Mouse (Mus musculus): ENCODE data around the gene Fsip1. TPM values are rescaled to one million over a fixed set of nuclear protein-coding genes. Genes with fewer than 3 reads are reported as not detected.

Fsip1 gene
- total and polyA plus RNA-seq, 3 experiments = 0.17 to 0.49 (median 0.47) TPM

- Histone ChIP-seq H3K9me3 (replicated peaks; ENCODE audit: low read length) (no peaks in the 10 kb centered on the region), H3K4me1 (ENCODE audit: control insufficient read depth in 1 of 2, insufficient read depth in 2 of 2) (no peaks in the 10 kb centered on the region), H3K79me2 (replicated peaks; ENCODE audit: control insufficient read depth, extremely low read depth, insufficient read depth, poor library complexity, severe bottlenecking) (no peaks in the 10 kb centered on the region), H3K27me3 (replicated peaks) (no peaks in the 10 kb centered on the region), H3K4me3 (replicated peaks in 1 of 3; ENCODE audit: low read depth in 2 of 3, low read length in 2 of 3, poor library complexity in 1 of 3) (no peak overlapping the region), H3K9ac (ENCODE audit: insufficient read depth, low read depth) (no peak overlapping the region), H3K36me3 (replicated peaks in 1 of 2; ENCODE audit: control insufficient read depth in 1 of 2, insufficient read depth in 1 of 2, low read length in 1 of 2) (no peaks in the 10 kb centered on the region), H3K4me2 (ENCODE audit: insufficient read depth, low read depth, poor library complexity, severe bottlenecking) (no peak overlapping the region), H3K27ac (ENCODE audit: insufficient read depth, low read depth) (no peak overlapping the region)
- TF ChIP-seq MAX (IDR thresholded peaks at IDR 0.05; ENCODE audit: low read length) (no peak), EP300 (IDR thresholded peaks at IDR 0.05; ENCODE audit: low read length) (no peak), MYC (IDR thresholded peaks at IDR 0.05; ENCODE audit: low read depth, low read length) (no peak), MAZ (IDR thresholded peaks at IDR 0.05; ENCODE audit: low read depth, low read length) (no peak), TBP (conservative IDR thresholded peaks at IDR 0.05; ENCODE audit: low read depth, low read length) (no peak), ZNF384 (IDR thresholded peaks at IDR 0.05; ENCODE audit: low read depth, low read length) (no peak), CTCF (conservative IDR thresholded peaks at IDR 0.05 in 1 of 2, IDR thresholded peaks at IDR 0.05 in 1 of 2; ENCODE audit: low read depth in 2 of 2, low read length in 2 of 2) (no peak), PAX5 (IDR thresholded peaks at IDR 0.05; ENCODE audit: low read length) (no peak), USF1 (IDR thresholded peaks at IDR 0.05; ENCODE audit: low read depth, low read length) (no peak), ETS1 (conservative IDR thresholded peaks at IDR 0.05; ENCODE audit: low read depth, low read length) (no peak), IRF4 (IDR thresholded peaks at IDR 0.05; ENCODE audit: low read depth, low read length) (no peak), NRF1 (IDR thresholded peaks at IDR 0.05; ENCODE audit: low read depth, low read length) (no peak), CHD1 (IDR thresholded peaks at IDR 0.05; ENCODE audit: low read depth, low read length) (no peak)
- in situ Hi-C loops (cut with MboI; ENCODE audit: low pct_ligation_motif_present, low pct_unique_long_range_greater_than_20kb, low sequenced_read_pairs) (no loop called here), dilution Hi-C loops (cut with MboI; ENCODE audit: extremely low pct_ligation_motif_present, extremely low pct_unique_long_range_greater_than_20kb, low sequenced_read_pairs) (no loop called here)
- DNase-seq (ENCODE audit: extremely low read depth) = no peak
Observed at GRCm38 (mm10) chr2:118287678-118288077, 30.9 kb upstream of the Fsip1 start.

- no peaks in the 10 kb centered on the region for H3K4me1 ChIP-seq (ENCODE audit: control insufficient read depth in 1 of 2, insufficient read depth in 2 of 2)
- H3K4me3 ChIP-seq (replicated peaks in 1 of 3; ENCODE audit: low read depth in 2 of 3, low read length in 2 of 3, poor library complexity in 1 of 3) = no peak overlapping the region
- H3K9me3 ChIP-seq (replicated peaks; ENCODE audit: low read length) = no peaks in the 10 kb centered on the region
- TF ChIP-seq SIN3A (IDR thresholded peaks at IDR 0.05; ENCODE audit: low read length) = no peak
- no peak for TF ChIP-seq MXI1 (IDR thresholded peaks at IDR 0.05; ENCODE audit: low read depth, low read length)
- TF ChIP-seq UBTF (IDR thresholded peaks at IDR 0.05; ENCODE audit: low read depth, low read length) = no peak
- no peak for TF ChIP-seq ZC3H11A (IDR thresholded peaks at IDR 0.05; ENCODE audit: low read depth, low read length)
- TF ChIP-seq MAFK (IDR thresholded peaks at IDR 0.05; ENCODE audit: insufficient replicate concordance, low read length) = no peak
- no peak for TF ChIP-seq RAD21 (IDR thresholded peaks at IDR 0.05; ENCODE audit: low read depth, low read length)
- TF ChIP-seq MAZ (IDR thresholded peaks at IDR 0.05; ENCODE audit: low read depth, low read length) = no peak
- no peak for TF ChIP-seq RCOR1 (conservative IDR thresholded peaks at IDR 0.05; ENCODE audit: low read depth, low read length)
- TF ChIP-seq POLR2A (IDR thresholded peaks at IDR 0.05; ENCODE audit: low read depth, low read length) = no peak
- no peak for TF ChIP-seq CHD1 (IDR thresholded peaks at IDR 0.05; ENCODE audit: low read depth, low read length)
- TF ChIP-seq USF1 (IDR thresholded peaks at IDR 0.05; ENCODE audit: low read depth, low read length) = no peak
- no peak for TF ChIP-seq MEF2A (IDR thresholded peaks at IDR 0.05; ENCODE audit: borderline replicate concordance, low read depth, low read length)
- H3K9ac ChIP-seq (ENCODE audit: insufficient read depth, low read depth) = no peak overlapping the region
- no peak for DNase-seq (ENCODE audit: extremely low read depth)
- no peaks in the 10 kb centered on the region for H3K36me3 ChIP-seq (replicated peaks in 1 of 2; ENCODE audit: control insufficient read depth in 1 of 2, insufficient read depth in 1 of 2, low read length in 1 of 2)
- in situ Hi-C loops (cut with MboI; ENCODE audit: low pct_ligation_motif_present, low pct_unique_long_range_greater_than_20kb, low sequenced_read_pairs) = no loop called here
- H3K4me2 ChIP-seq (ENCODE audit: insufficient read depth, low read depth, poor library complexity, severe bottlenecking) = no peak overlapping the region
- no peaks in the 10 kb centered on the region for H3K27me3 ChIP-seq (replicated peaks)
- H3K79me2 ChIP-seq (replicated peaks; ENCODE audit: control insufficient read depth, extremely low read depth, insufficient read depth, poor library complexity, severe bottlenecking) = no peaks in the 10 kb centered on the region
- dilution Hi-C loops (cut with MboI; ENCODE audit: extremely low pct_ligation_motif_present, extremely low pct_unique_long_range_greater_than_20kb, low sequenced_read_pairs) = no loop called here
- H3K27ac ChIP-seq (ENCODE audit: insufficient read depth, low read depth) = no peak overlapping the region
Observed at GRCm38 (mm10) chr2:118282467-118282866, 25.7 kb upstream of the Fsip1 start.

All from CH12.LX (cell line).